Mouse (Mus musculus): Measurements from ENCODE around the gene Madd.

Gene Madd

DNA sequence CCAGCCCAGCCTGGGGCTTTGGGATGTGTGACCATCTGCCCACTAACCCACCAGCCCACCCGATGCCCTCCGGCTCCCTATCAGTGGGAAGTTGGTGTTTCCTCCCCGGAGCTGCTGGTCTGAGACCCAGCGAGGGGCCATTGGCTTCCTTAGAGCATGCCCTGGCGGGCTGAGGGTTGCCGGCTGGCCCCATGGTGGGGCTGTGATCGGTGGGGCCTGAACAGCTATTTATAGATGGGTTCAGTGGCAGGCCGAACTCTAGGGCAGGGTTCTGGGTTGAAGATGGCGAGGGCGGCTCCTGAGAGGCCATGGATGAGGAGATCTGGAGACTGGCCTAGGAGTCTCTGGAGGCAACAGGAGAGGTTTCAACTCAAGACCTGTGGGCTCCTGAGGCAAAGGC lies 86.6 kb downstream of the Madd start:
- DNase-seq (ENCODE audit: low read depth, low spot score), result no peak

DNA sequence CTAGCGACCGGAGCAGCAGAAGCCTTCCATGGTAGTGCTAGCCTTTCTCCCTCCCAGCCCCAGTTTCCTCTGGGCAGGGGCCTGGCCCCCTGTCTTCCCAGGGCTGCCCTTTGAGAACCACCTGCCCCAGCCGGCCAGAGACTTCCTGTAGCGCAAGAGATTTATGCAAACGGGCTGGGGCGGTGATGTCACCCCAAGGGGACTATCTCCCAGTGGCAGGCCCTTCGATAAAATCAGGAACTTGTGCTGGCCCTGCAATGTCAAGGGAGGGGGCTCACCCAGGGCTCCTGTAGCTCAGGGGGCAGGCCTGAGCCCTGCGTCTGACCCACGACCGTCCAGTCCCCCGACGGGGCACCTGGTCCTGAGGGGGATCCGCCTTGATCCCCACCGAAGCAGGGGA lies 87.1 kb downstream of the Madd start:
- DNase-seq (ENCODE audit: low read depth, low spot score), result no peak

DNA sequence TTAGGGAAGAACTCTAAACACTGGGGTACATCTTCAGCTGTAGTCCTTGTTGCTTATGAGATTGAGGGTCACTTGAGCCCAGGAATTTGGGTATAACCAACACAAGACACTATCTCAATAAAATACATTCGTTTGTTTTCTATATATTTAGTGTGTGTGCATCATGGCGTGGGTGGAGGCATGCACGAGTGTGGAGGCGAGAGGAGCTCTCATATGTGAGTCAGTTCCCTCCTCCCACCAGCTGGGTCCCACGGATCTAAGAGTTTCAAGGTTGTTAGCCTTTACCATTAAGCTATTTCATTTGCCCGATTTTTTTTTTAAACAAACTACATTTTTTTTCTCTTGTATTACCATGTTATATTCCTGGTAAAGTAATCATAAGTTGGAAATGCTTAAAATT lies 92.8 kb downstream of the Madd start:
- no peak for DNase-seq (ENCODE audit: low read depth, low spot score)

DNA sequence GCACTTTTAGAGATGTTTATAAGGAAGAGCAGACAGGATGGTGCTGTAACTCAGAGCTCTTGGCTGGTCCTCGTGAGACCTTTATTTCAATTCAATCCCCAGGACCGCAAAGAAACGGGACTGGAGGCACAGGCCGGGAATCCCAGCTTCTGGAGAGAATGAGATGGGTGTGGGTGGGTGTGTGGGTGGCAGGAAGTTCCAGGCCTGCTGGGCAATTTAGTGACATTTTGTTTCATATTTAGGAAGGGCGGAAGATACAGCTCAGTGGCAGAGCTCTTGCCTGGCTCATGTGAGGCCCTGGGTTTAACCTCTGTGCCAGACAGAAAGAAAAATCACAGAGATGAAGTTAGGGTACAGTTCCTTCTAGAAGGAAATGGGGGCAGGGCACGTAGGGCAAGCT lies 93.4 kb downstream of the Madd start:
- DNase-seq (ENCODE audit: low read depth, low spot score), result no peak

DNA sequence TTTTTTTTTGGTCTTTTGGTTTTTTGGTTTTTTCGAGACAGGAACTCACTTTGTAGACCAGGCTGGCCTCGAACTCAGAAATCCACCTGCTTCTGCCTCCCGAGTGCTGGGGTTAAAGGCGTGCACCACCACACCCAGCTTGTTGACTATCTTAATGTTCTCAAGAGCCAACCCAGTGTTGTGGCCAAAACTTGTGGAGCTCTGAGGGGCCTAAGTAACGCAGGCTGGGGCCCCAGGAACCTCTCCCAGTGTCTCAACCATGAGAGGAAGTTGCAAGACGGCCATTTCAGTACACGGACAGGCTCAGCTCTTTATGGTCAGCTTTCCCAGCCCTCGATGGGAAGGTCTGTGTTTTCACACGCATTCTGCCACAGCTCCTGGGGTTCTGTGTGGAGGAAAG lies 94.7 kb downstream of the Madd start:
- DNase-seq (ENCODE audit: low read depth, low spot score), result no peak

DNA sequence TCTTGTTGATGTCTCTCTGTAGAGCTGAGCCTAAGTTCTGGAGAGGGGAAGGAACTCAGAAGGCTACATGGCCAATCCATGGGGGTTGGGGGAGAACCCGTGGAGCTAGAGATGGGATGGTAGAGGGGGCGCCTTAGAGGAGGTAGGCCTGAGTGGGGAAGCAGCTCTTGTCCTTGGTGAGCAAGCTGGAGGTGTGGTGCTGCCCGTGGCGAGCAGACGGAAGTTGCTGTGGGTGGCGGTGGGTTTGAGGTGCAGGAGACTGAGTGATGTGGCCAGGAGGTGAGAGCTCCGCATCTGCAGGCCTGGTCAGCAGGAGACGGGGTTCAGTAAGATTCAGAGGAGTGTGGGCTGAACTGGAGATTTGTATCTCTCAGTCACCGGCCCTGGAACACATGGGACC lies 96.2 kb downstream of the Madd start:
- DNase-seq (ENCODE audit: low read depth, low spot score), result no peak

Data from WW6 (cell line).